Mouse (Mus musculus): ENCODE data around the gene Adamts18.

Adamts18 gene

DNA sequence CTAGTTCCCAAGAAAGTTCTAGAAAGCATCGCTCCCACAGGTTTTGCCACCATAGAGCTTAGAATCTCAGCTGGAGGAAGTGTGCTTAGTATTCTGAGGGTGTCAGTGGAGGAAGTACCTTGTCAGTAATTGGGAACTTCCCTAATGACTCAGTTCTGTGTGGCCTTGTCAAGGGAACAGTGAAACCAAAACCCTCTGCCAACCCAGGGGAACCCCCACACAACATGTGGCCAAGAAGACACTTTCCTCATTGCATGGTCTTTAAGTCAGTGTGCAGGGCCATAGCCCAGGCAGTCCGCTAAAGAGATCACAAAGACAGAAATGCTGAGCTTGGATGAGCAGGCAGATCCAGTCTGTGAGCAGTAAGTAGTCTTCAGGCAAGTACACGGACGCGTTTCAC, 192.4 kb downstream of the Adamts18 start:
- DNase-seq, result no peak

DNA sequence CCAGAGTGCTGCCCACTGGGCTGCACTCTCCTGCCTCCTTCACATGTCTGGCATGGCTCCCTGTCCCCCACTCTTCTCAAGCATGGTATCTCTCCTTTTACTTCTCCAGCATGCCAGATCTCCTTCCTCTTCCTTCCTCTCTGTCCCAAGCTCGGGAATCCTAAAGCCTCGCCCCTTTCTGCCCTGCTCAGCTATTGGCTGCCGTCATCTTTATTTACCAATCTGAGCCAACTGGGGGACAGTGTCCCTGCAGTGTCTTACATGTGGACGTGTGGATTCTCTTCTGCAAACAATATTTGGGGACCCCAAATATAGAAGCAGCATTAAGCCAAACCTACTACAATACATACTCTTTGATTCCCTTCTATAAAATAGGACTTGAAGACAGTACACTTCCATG, 195.4 kb downstream of the Adamts18 start:
- no peak for DNase-seq

DNA sequence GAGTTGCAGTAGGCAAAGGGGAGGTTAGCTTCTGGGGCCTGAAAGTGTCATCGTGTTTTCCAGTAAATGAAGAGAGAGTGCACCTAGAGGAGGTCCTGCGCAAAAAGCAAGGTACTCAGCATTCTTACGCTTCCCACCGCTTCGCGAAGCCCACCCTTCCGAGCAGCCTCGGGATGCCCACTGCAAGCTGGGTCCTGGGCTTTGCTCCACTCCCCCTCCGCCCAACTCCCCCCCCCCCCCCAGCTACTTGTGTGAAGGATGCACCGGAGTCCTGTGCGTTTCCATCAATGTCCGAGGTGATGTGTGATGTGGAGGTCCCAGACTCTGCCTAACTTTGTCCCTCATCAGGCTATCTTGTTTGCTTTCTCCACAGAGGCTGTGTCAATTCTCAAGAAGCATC, 196.1 kb downstream of the Adamts18 start:
- DNase-seq, result no peak
